Mouse (Mus musculus) intestine, embryonic 15.5 days (tissue): ENCODE measurements around the gene Il2rb. TPM values are rescaled to one million over a fixed set of nuclear protein-coding genes. Genes with fewer than 3 reads are reported as not detected.

Experiments used
- ATAC-seq: fragments of 200-750 bp; cut with Nextera tagmentation; 2 replicates; pipeline ENCODE4 v1.8.0; 2017; ENCODE audit warnings: moderate TSS enrichment, moderate library complexity
- H3K27ac ChIP-seq: fragments of 300-500 bp; sonication (generic); 2 replicates; pipeline ENCODE4 v1.5.1; 2015; ENCODE audit warnings: mild to moderate bottlenecking, inconsistent platforms
- H3K27me3 ChIP-seq: fragments of 300-500 bp; sonication (generic); replicated peaks from 2 replicates; pipeline ENCODE4 v1.6.1; 2015; ENCODE audit warnings: inconsistent platforms
- H3K36me3 ChIP-seq: fragments of 300-500 bp; sonication (generic); 2 replicates; pipeline ENCODE4 v1.6.1; 2015; ENCODE audit warnings: inconsistent platforms
- H3K4me1 ChIP-seq: fragments of 300-500 bp; sonication (generic); replicated peaks from 2 replicates; pipeline ENCODE4 v1.6.1; 2015; ENCODE audit warnings: inconsistent platforms
- H3K4me2 ChIP-seq: fragments of 300-500 bp; sonication (generic); replicated peaks from 2 replicates; pipeline ENCODE4 v1.6.1; 2015; ENCODE audit warnings: mild to moderate bottlenecking, inconsistent platforms
- H3K4me3 ChIP-seq: fragments of 300-500 bp; sonication (generic); replicated peaks from 2 replicates; pipeline ENCODE4 v1.5.1; 2015; ENCODE audit warnings: inconsistent platforms
- H3K9ac ChIP-seq: fragments of 300-500 bp; sonication (generic); 2 replicates; pipeline ENCODE4 v1.6.1; 2015; ENCODE audit warnings: inconsistent platforms
- H3K9me3 ChIP-seq: fragments of 300-500 bp; sonication (generic); 2 replicates; pipeline ENCODE4 v1.6.1; 2016; ENCODE audit warnings: inconsistent platforms
- WGBS: fragments of 180-500 bp; shearing (Covaris S2); methylation state at CpG from one replicate; pipeline ENCODE4 v1.1.7; 2015; 5-methylcytosine and 5-hydroxymethylcytosine counted together
- polyA plus RNA-seq: library from polyadenylated mRNA; unstranded; fragments of >200 nt; fragmentation: Nextera tagmentation; extraction: Ambion mirVana; gene quantifications from 2 replicates; pipeline ENCODE4 v1.2.1, GENCODE M21; 2015

Il2rb gene
- polyA plus RNA-seq, 1 experiment from 2014 or later, result 1.4 TPM

GRCm38 (mm10) chr15:78451201-78451600, 43.9 kb downstream of the Il2rb start:
- WGBS, result 75% methylated on average over 2 of the region's 2 CpGs
- no peak for ATAC-seq
- H3K27me3 ChIP-seq, result no peaks in the 10 kb centered on the region
- no peak overlapping the region for H3K9ac ChIP-seq
- H3K36me3 ChIP-seq, result no peaks in the 10 kb centered on the region
- no peak overlapping the region for H3K4me3 ChIP-seq
- H3K4me2 ChIP-seq, result no peak overlapping the region
- peaks cover 11% of the 10 kb centered on the region; the same call in 1 of the 2 replicates for H3K4me1 ChIP-seq
- no peaks in the 10 kb centered on the region for H3K9me3 ChIP-seq
- H3K27ac ChIP-seq, result no peak overlapping the region

GRCm38 (mm10) chr15:78450419-78450768, 44.7 kb downstream of the Il2rb start:
- Histone ChIP-seq H3K27me3 (no peaks in the 10 kb centered on the region; the same call in 1 of the 2 replicates), H3K36me3 (no peaks in the 10 kb centered on the region), H3K4me3 (no peak overlapping the region), H3K4me2 (no peak overlapping the region), H3K9me3 (no peaks in the 10 kb centered on the region), H3K9ac (no peak overlapping the region), H3K27ac (no peak overlapping the region), H3K4me1 (peaks cover 11% of the 10 kb centered on the region; the same call in 1 of the 2 replicates)
- WGBS, result 82% methylated on average over 6 of the region's 6 CpGs
- ATAC-seq, result no peak

- WGBS, result 39% methylated on average over 7 of the region's 7 CpGs
- Histone ChIP-seq H3K36me3 (no peaks in the 10 kb centered on the region), H3K4me1 (peaks cover 11% of the 10 kb centered on the region; the same call in 1 of the 2 replicates), H3K4me2 (no peak overlapping the region), H3K4me3 (no peak overlapping the region), H3K9me3 (no peaks in the 10 kb centered on the region), H3K27ac (no peak overlapping the region), H3K27me3 (no peaks in the 10 kb centered on the region; the same call in 1 of the 2 replicates), H3K9ac (no peak overlapping the region)
- ATAC-seq, result no peak
Observed at GRCm38 (mm10) chr15:78449694-78450418, 45.2 kb downstream of the Il2rb start.

- WGBS, result 50% methylated on average over 6 of the region's 6 CpGs
- Histone ChIP-seq H3K27ac (no peak overlapping the region), H3K36me3 (no peaks in the 10 kb centered on the region), H3K4me3 (no peak overlapping the region), H3K9me3 (no peaks in the 10 kb centered on the region), H3K27me3 (no peaks in the 10 kb centered on the region; the same call in 1 of the 2 replicates), H3K4me2 (no peak overlapping the region), H3K4me1 (peaks cover 11% of the 10 kb centered on the region; the same call in 1 of the 2 replicates), H3K9ac (no peak overlapping the region)
- ATAC-seq, result no peak
Observed at GRCm38 (mm10) chr15:78449131-78449530, 45.9 kb downstream of the Il2rb start.

GRCm38 (mm10) chr15:78447746-78448535, 47.1 kb downstream of the Il2rb start:
- WGBS, result 2% methylated on average over 22 of the region's 22 CpGs
- ATAC-seq, result peak; percentile 85
- peak overlapping the region; percentile 44 for H3K9ac ChIP-seq

GRCm38 (mm10) chr15:78447121-78447520, 48.0 kb downstream of the Il2rb start:
- Histone ChIP-seq H3K27me3 (peaks cover 3% of the 10 kb centered on the region; the same call in 1 of the 2 replicates), H3K4me3 (no peak overlapping the region), H3K9me3 (no peaks in the 10 kb centered on the region), H3K9ac (no peak overlapping the region), H3K27ac (no peak overlapping the region), H3K36me3 (no peaks in the 10 kb centered on the region), H3K4me1 (peaks cover 11% of the 10 kb centered on the region; the same call in 1 of the 2 replicates), H3K4me2 (no peak overlapping the region)
- 45% methylated on average over 7 of the region's 7 CpGs for WGBS
- no peak for ATAC-seq

More at GRCm38 (mm10) chr15:78447746-78448535, 47.1 kb downstream of the Il2rb start:
- H3K27ac ChIP-seq, result peak overlapping the region; percentile 88
- peaks cover under 1% of the 10 kb centered on the region; the same call in 1 of the 2 replicates for H3K27me3 ChIP-seq
- peak overlapping the region; percentile 76 for H3K4me2 ChIP-seq
- no peaks in the 10 kb centered on the region for H3K36me3 ChIP-seq
- peak overlapping the region; percentile 33 for H3K4me3 ChIP-seq
- no peaks in the 10 kb centered on the region for H3K9me3 ChIP-seq
- peaks cover 11% of the 10 kb centered on the region; the same call in 1 of the 2 replicates for H3K4me1 ChIP-seq

GRCm38 (mm10) chr15:78443857-78444256, 51.2 kb downstream of the Il2rb start:
- WGBS, result 58% methylated on average over 6 of the region's 6 CpGs
- Histone ChIP-seq H3K9ac (no peak overlapping the region), H3K9me3 (no peaks in the 10 kb centered on the region), H3K4me3 (no peak overlapping the region), H3K27me3 (peaks cover 5% of the 10 kb centered on the region), H3K4me1 (peaks cover 8% of the 10 kb centered on the region; the same call in 1 of the 2 replicates), H3K4me2 (no peak overlapping the region), H3K36me3 (no peaks in the 10 kb centered on the region), H3K27ac (no peak overlapping the region)
- ATAC-seq, result no peak

- no peaks in the 10 kb centered on the region for H3K9me3 ChIP-seq
- H3K4me2 ChIP-seq, result no peak overlapping the region
- WGBS, result 87% methylated on average over 19 of the region's 19 CpGs
- H3K4me3 ChIP-seq, result no peak overlapping the region
- H3K27me3 ChIP-seq, result peaks cover 14% of the 10 kb centered on the region
- peaks cover 18% of the 10 kb centered on the region for H3K4me1 ChIP-seq
- no peak for ATAC-seq
- H3K27ac ChIP-seq, result no peak overlapping the region
- H3K36me3 ChIP-seq, result no peaks in the 10 kb centered on the region
- no peak overlapping the region for H3K9ac ChIP-seq
Observed at GRCm38 (mm10) chr15:78442231-78442630, 52.8 kb downstream of the Il2rb start.

- H3K36me3 ChIP-seq, result no peaks in the 10 kb centered on the region
- no peaks in the 10 kb centered on the region for H3K9me3 ChIP-seq
- 64% methylated on average over 9 of the region's 9 CpGs for whole genome bisulfite sequencing
- H3K4me1 ChIP-seq, result peaks cover 30% of the 10 kb centered on the region
- peaks cover 30% of the 10 kb centered on the region; the same call in 1 of the 2 replicates for H3K27me3 ChIP-seq
- H3K9ac ChIP-seq, result no peak overlapping the region
- no peak overlapping the region for H3K4me2 ChIP-seq
- H3K27ac ChIP-seq, result no peak overlapping the region
- no peak for ATAC-seq
- H3K4me3 ChIP-seq, result no peak overlapping the region
Observed at GRCm38 (mm10) chr15:78438973-78439372, 56.1 kb downstream of the Il2rb start.

- no peak overlapping the region for H3K27ac ChIP-seq
- no peak overlapping the region for H3K4me3 ChIP-seq
- WGBS, result 58% methylated on average over 8 of the region's 8 CpGs
- no peaks in the 10 kb centered on the region for H3K9me3 ChIP-seq
- H3K27me3 ChIP-seq, result peaks cover 30% of the 10 kb centered on the region; the same call in 1 of the 2 replicates
- H3K4me2 ChIP-seq, result no peak overlapping the region
- ATAC-seq, result no peak
- no peaks in the 10 kb centered on the region; the same call in 1 of the 2 replicates for H3K36me3 ChIP-seq
- peaks cover 30% of the 10 kb centered on the region for H3K4me1 ChIP-seq
- H3K9ac ChIP-seq, result no peak overlapping the region
Observed at GRCm38 (mm10) chr15:78438505-78438904, 56.6 kb downstream of the Il2rb start.

GRCm38 (mm10) chr15:78438018-78438394, 57.1 kb downstream of the Il2rb start:
- Histone ChIP-seq H3K9me3 (no peaks in the 10 kb centered on the region), H3K4me2 (0 out of 2 replicates have a peak overlapping the region, but pooled peaks have one; percentile 74)

More at GRCm38 (mm10) chr15:78438018-78438394, 57.1 kb downstream of the Il2rb start:
- 0 out of 2 replicates have a peak overlapping the region, but pooled peaks have one; percentile 81 for H3K27ac ChIP-seq
- no peak overlapping the region for H3K9ac ChIP-seq
- no peak overlapping the region for H3K4me3 ChIP-seq
- H3K27me3 ChIP-seq, result peaks cover 30% of the 10 kb centered on the region; the same call in 1 of the 2 replicates
- 46% methylated on average over 4 of the region's 4 CpGs for WGBS
- 0 out of 2 replicates have a peak, but pooled peaks have one; percentile 1 for ATAC-seq
- H3K36me3 ChIP-seq, result no peaks in the 10 kb centered on the region; the same call in 1 of the 2 replicates
- H3K4me1 ChIP-seq, result peaks cover 30% of the 10 kb centered on the region
